Mouse (Mus musculus) heart, adult 11 months (tissue): ENCODE data around the gene Cbs.

ENCODE experiments used
- DNase-seq: peaks from one replicate; pipeline ENCODE4 v3.0.0; 2022

Cbs gene

DNA sequence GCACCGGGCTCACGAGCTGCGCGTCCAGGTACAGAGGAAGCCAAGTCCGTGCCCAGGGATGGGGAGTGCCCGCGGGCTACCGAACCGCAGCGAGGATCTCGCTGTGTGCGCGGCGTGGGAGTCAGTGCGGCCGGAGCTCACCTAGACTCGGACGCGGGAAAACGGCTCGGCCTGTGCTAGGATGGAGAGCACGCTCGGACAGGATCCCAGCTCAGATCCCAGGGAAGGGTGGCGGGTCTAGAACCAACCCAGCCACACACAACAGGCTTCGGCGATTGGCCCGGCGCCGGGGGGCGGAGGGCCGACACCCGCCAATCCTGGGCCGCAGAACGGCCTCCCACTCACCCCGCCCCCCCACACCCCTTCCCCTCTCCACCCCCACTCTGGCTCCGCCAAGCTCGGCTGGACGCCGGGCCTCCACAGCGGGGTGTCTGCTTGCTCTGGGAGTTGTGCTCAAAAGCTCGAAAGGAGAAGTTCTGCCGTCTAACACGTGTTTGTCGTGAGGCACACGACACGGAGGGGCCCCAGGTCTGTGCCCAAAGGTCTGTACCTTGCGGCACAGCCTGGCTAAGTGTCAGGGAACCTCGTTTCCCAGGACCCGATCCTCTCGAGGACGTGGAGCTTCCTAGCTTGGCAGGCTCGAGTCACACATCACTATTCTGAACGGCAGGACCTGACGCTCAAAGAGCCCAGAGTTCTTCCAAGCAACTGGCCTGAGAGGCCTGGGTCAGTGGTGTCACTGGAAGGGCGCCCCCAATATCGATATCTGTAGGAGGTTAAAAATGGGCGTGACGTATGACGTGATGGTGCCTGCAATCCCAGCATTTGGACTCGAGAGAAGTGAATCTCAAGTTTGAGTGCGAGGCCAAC is at the start of gene Cbs:
Gene Cbs, minus strand, starts transcription at position 297 of the 870 bp plus-strand sequence.
- peak; percentile 99 for DNase-seq

DNA sequence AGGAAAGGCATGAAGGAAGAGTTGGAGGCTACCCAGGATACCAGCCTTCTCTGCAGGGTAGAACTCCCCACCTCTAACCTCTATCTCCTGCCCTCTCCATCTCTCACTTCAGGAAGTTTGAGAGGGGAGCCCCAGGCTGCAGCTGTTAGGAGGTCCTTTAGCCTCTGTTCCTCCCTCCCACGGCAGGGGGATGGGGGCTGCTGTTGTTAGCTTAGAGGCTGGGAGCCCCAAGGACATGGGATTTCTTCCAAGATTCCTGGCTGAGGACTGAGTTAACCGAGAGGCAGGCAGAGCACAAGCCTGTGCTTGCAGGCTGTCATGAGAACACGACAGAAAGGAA is 49.2 kb upstream of the Cbs start:
- DNase-seq = peak; percentile 93

DNA sequence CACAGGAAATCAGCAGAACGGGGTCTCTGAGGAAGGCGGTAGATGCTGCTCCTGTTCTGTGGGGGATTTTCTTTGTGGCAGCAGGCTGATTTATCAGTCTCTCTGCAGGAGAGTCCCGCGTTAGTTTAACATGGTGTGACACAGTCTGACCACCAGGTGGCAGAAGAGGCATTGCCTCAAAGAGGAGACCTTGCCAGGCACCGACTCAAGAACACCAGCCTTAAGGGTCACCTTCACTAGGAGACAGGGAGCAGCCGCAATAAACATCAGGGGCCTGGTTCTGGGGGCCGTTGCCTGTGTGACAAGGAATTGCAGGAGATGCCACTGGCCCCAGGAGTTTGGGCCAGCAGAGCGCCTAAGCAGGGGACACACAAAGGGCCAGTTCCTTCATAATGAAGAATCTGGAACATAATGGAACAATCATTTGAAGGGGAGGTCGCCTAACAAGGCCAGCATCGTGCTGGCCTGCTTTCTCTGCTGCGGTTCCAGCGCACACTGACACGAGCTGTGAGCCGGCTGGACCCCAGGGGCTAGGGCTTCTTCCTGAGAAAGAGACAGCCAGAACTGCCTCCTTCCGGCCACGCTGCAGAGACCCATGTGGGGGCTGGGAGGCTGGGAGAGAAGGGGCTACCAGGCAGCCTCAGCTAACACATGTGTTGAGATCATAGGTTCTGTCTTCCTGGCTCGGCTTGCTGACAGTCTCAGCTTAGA is 48.6 kb upstream of the Cbs start:
- peak; percentile 98 for DNase-seq

DNA sequence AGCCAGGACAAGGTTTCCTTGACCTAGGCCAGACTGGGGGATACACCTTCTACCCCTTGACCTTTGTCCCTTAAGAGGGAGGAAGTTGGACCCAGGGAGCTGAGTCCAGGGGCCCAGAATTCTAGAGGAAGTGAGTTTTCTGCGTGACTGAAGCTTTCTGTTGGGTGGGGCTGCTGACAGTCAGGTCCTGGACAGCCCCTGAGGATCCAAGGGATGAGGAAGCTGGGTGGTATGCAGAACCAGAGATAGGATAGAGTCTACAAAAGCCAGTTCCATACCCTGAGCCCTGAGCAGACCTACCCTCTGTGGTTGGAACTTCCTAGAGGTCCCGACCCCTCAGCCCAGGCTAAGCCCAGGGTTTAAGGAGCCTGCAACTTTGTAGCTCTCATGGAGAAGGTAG is 43.4 kb upstream of the Cbs start:
- DNase-seq = no peak

DNA sequence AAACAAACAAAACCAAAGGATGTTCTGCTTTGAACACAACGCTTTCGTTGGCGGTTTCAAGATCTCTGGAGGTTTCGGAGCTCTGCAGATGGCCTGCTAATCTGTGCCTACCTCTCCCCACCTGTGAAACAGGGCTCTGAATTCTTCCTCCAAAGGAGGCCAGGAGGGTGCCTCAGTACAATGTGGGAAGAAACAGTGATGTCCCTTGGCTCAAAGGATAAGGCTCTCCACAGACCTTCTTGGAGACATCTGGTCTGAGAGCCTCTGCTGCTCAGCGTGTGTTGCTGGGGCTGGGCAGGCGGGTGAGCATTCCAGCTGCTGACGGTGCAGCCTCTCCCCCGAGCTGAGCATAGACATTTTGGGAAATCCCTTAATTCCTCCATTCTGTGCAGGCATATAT is 40.5 kb upstream of the Cbs start, which contains the start of gene Cryaa:
Gene Cryaa, plus strand, starts transcription at position 301 of the 400 bp plus-strand sequence.
- no peak for DNase-seq

DNA sequence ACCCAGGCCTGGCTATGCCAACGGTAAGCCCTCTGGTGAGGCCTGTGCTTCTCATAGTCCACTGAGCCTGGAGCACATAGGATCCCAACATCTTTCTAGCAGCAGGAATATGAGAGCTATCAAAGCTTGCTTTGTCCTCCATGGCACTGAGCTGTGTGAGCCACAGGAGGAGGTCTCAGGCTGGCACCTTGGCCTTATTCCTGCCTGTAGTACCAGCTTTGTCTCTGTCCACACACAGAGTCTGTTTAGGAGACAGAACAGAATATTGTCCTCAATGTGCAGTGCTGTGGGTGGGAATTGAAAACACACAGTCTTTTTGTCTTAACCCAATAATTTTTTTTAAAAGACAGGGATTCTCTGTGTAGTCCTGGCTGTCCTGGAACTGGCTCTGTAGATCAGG is 37.4 kb upstream of the Cbs start:
- DNase-seq = no peak

DNA sequence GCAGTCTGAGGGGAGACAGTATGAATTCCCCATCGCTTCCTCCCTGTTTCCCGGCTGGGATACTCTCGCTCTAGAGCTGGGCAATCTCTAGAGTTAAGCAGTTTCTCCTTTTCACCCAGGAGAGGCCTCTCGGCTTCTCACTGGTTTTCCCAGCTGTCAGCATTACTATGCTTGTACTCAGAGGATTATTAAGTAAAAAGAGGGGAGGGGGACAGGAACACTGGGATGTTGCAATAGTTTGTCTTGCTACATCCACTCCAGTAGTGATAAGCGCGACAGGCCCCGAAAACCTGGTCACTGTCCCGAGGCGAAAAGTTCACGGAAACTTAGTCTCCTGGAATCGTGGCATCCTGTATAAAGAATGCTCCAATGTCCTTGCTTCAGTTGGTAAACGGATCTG is 35.2 kb upstream of the Cbs start:
- no peak for DNase-seq

DNA sequence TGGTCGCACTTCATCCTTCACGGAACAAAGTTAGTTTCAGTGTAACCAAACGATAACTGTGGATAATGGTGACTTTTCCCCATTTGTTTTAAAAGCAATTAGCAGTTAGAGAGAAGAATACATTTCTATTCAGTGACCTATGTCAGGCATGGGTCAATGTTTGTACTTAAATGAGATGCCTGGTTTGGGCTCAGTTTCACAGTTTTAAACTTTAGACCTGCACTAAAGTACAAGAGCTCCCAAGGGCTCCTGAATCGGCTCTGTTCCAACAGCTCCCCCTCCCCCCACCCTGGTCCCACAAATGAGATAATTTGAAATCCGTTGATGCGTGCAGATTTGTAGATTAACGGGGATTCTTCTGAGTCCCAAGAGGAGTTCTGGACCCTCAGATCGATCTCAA is 34.7 kb upstream of the Cbs start:
- DNase-seq = no peak

DNA sequence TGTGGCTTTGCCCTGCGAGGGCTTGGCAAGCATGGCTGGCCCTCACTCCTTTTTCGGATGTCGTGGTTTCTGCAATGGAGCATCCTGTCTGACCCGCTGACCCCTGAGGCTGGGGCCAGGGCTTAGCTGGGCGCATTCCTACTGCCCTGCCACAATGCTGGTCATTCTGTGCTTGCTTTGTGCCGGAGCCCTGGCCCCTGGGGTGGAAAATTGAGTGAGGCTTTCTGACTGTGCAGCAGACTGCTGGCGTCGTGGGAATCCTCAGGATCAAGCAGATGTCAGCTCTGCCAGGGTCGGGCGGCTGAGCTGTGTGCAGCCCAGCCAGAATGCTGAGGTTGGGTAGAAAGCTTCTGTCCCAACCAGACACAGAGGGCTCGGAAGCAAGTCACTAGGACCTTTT is 33.1 kb upstream of the Cbs start:
- DNase-seq = no peak

DNA sequence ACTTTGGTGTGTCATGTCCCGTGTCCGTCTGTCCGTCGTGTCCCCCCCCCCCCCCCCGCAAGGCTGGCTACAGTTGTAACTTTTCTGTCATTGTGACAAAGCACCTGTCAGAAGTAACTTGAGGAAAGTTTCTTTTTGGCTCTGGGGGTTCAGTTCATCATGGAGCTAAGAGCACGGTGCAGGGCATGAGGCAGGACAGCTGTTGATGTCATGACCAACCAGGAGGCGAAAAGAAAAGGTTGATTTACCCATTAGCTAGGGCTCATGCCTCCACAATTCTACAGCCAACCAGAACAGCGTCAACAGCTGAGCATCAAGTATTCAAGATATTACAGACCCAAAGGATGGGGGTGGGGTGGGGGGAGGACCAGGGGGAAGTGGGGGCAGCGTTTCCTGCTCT is 31.3 kb upstream of the Cbs start:
- DNase-seq = no peak

DNA sequence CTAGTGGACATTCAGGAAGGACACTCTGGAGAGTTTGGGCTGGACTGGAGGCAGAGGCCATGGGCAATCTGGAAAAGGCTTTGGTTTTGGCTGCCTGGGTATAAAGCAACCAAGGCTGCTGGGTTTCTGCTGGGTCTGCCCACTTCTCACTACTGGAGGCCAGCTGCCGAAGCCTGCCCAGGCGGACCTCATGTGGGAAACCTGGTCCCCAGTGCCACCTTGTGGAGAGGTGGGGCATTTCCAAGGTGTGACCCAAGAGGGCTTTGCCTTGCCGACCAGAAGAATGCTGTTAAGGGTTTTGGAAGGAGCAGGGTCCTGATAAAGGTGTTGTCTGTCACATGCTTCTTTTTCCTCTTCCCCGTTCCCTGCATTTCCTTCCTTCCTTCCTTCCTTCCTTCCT is 27.7 kb upstream of the Cbs start:
- DNase-seq = peak; percentile 94

DNA sequence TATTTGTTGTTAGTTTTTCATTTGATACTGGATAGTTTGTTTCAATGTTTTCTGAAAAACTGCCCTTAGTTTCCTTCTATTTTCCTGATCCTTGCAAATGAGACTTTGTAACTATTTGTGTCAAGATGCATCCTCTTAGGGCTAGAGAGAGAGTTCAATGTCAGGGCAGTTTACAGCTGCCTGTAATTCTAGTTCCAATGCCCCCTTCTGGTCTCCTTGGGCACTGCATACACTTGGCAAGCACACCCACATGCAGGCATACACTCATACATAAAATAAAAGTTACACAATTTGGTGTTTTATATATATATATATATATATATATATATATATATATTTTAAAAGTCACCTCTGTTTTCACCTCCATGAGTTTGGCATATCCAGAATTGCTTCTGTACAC is 25.8 kb upstream of the Cbs start:
- no peak for DNase-seq

DNA sequence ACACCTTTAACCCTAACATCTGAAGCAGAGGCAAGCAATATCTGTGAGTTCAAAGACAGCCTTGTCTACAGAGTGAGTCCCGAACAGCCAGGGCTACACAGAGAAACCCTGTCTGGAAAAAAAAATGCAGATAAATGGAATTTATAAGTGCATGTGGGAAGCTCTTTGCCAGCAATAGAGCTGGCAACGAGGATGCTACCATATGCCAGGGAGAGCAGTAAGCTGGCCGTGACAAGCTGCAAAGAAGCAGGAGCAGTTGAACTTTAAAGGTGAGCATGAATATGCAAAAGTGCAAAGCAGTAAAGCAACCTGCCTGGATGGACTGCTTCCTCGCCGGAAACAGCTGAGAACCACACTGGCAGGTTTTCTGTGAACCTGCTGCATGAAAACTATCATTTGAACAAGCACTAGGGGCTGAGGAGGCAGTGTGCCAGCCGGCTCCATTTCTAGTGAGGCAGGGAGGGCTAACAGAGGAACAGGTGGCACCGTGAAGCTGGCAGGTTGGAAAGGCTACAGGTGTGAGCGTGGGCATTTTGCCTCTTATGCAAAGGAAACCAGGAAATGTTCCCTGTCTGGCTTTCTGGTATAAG is 23.7 kb upstream of the Cbs start:
- no peak for DNase-seq

DNA sequence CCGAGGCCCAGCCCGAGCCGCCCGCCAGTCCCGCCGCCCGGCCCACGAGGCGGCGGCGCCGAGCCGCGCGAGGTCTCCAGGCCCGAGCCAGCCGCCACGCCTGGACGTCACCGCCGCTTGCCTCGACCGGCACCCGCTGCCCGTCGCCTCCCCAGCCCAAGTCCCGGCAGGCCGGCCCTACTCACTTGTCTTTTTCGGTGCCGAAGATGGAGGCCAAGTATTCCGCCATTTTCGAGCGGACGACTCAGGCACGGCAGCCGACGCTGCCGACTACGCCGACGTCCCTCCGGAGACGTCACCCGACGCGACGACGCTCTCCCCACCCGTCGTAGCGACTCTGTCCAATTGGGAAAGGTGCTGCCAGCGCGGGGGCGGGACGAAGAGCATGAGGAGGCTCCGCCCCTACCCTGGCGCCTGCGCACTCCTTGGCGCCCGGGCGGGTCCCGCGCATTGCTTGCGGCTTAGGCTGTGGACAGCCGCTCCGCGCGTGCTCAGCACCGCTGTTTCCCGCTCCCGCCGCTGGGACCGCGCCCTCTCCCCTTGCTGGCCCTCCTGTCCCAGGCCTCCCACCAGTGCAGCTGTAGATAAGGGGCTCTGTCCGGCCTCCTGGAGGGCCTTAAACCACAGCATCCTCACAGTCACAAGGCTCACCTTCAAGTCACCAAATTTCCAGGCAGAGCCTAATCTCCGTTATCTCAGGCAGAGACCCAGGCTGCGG is 21.6 kb upstream of the Cbs start, which contains the start of gene U2af1:
Gene U2af1, minus strand, starts transcription at position 425 of the 718 bp plus-strand sequence.
- DNase-seq = peak; percentile 100

DNA sequence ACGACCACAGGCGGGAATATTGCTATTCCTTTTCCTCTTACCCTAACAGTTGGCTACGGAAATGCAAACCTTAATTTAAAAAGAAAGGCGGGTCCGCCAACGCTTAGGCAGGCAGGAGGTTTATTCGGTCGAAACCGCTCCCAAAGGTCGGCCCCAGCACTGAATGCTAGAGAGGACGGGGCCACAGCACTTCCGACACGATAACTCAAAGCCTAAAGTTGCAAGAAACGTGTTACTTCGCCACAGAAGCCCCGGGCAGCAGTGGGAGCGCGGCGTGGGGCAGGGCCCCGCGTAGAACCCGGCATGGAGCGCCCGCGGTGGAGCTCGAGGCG is 21.1 kb upstream of the Cbs start:
- DNase-seq = no peak

DNA sequence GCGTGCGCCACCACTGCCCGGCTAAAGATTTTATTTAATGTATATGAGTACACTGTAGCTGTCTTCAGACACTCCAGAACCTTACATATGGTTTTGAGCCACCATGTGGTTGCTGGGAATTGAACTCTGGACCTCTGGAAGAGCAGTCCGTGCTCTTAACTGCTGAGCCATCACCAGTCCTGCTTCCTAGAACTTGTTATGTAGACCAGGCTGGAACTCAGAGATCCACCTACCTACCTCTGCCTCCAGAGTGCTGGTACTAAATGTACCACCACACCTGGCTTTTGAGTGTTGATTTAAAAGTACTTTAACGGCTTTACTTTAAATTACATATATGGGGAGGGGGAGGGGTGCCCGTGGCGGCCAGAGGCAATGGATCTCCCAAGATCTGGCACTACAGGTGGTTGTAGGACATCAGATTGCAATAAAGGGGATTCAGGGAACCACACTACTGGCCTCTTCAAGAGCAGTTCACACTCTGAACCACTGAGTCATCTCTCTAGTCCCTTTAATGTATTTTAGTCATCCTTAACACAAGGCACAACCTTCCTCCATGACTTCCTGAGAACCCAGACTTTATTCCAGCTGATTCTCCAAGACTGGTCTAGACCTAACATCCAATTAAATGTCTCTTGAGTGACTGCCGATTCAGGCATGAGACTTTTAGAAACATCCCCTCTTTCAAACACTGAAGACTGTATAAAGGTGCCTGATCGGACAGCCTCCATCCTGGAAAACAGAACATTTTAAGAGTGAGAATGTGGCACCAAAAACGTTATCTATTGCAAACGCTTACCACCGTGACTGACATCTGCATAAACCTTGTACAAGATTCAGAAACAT is 20.3 kb upstream of the Cbs start:
- DNase-seq = no peak

DNA sequence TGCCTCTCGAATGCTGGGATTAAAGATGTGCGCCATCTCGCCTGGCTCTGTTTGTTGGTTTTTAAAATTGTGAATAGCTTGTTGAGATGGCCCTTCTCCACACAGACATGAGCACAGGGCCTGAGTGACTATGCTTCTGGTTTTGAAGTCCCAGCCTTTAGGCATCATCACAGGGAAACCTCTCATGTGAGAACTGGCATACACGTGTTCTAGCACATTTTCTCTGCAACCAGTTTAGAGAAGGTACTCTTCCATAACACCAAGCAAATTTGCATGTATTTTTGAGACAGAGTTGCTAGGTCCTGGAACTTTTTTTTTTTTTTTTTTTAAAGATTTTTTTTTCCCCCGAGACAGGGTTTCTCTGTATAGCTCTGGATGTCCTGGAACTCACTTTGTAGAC is 19.6 kb upstream of the Cbs start:
- no peak for DNase-seq

DNA sequence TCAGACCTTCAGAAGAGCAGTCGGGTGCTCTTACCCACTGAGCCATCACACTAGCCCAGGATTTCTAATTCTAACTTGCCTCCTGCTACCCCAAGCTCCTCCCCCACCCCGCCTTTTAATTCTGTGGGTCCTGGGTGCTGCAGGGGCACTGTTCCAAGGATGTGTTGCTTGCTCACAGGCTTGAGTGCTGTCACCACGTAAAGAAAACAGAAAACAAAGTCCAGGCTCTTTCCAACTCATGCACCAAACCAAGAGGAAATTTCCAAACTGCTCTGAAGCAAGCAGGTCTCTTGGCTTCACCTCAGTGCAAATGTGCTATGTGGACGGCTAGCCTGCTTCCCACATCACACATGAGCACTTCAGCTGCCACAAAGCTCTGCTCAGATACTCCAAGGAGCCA is 18.3 kb upstream of the Cbs start:
- DNase-seq = no peak

DNA sequence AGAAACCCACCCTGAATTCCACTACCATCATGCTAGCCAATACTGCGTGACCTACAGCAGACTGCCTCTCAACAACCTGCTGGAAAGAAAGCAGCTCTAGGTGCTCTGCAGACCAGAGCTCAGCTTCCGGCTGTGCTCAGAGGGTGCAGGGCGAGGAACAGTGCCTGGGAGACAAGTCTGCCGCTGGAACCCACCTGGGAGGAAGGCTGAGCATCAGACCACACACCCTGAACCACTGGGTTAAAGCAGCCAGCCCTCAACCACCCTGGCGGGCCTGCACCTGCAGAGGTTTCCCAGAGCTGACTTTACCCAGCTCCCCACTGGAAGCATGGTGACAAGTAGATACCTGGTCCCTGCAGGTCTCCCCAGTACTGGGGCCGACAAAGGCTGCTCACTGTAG is 16.2 kb upstream of the Cbs start:
- DNase-seq = no peak

DNA sequence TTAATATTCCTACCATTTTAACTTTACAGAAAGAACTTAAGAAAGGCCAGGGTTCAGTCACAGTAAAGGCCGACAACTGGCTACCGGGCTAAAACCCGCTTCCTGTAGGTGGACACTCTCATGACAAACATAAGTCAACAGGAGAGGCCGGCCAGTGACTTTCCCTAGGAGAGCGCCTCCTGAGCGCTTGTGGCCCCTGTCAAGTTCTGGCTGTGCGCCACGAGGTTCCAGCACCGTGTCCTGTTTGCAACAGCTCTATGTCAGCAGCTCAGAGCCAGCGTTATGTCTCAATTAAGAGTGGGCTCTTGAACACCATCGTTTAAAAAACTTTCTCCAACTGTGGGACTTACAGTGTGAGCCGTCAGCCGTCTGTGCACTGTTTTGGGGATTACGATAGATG is 15.1 kb upstream of the Cbs start:
- DNase-seq = no peak

DNA sequence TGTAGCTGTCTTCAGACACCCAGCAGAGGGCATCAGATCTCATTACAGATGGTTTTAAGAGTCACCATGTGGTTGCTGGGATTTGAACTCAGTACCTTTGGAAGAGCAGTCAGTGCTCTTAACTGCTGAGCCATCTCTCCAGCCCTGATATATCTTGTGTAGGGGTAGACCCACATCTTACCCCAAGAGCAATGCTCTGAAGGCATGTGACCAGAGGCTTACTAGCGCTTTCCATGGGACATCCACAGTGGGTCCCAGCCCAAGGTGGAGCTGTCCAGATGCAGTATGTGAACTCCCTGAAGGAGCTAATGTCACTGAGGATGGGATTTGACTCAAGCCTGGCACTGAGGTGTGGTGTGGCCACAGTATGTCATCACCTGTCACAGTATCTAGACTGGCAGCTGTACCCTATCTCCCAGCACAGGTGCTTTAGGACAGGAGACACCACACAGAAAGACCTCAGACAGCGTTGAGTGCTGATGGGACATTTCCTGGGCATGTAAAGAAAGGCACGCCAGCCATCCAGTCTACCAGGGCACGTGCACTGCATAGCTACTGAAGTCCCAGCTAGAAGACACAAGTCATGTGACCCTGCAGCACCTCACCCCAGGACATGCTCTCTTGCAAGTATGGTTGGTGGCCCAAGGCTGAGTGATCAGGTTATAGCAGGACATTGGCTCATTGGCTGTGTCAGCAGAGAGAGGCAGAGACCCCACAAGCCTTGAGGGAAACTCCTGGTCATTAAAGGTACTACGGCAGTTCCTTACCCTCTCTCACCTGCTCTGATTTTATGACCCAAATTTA is 9.4 kb upstream of the Cbs start:
- DNase-seq = no peak

DNA sequence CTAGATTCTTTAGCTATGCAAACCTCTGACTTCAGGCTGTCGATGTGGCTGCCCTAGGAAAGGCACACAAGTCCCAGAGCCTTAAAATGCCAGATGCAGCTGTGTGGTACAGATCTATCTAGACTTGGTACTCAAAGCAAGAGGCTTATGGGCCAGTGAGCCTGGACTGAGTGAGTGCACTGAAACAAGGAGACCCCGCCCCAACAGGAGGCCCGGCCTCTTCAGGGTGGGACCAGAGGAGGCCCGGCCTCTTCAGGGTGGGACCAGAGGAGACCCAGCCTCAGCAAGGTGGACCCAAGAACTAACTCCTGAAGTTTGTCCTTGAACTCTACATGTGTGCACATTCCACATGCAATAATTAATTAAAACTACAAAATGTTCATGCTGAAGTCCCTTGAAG is 5.9 kb upstream of the Cbs start:
- no peak for DNase-seq
